Mouse (Mus musculus) thymus, postnatal 4 days (tissue): ENCODE results near the gene Ltb.

ENCODE experiments used
- DNase-seq: peaks from one replicate; pipeline ENCODE4 v3.0.0; 2021

Ltb gene

GRCm38 (mm10) chr17:35165451-35166155 is 28.6 kb upstream of the Ltb start:
- DNase-seq, result no peak

GRCm38 (mm10) chr17:35166352-35167035 is 27.7 kb upstream of the Ltb start:
- DNase-seq, result peak; percentile 80

GRCm38 (mm10) chr17:35167794-35168193 is 26.4 kb upstream of the Ltb start:
- DNase-seq, result no peak

GRCm38 (mm10) chr17:35168541-35169207 is 25.6 kb upstream of the Ltb start:
- no peak for DNase-seq

- no peak for DNase-seq
Measured at GRCm38 (mm10) chr17:35172445-35173234, 21.6 kb upstream of the Ltb start.

- DNase-seq, result no peak
Measured at GRCm38 (mm10) chr17:35173329-35173728, 20.9 kb upstream of the Ltb start.

GRCm38 (mm10) chr17:35174201-35174977 is 19.9 kb upstream of the Ltb start:
- DNase-seq, result no peak

- no peak for DNase-seq
Measured at GRCm38 (mm10) chr17:35175382-35175781, 18.9 kb upstream of the Ltb start.

- DNase-seq, result no peak
Measured at GRCm38 (mm10) chr17:35175968-35176367, 18.3 kb upstream of the Ltb start, which contains the start of gene Aif1. Aif1 (minus strand) TSS chr17:35176068.

- peak; percentile 94 for DNase-seq
Measured at GRCm38 (mm10) chr17:35178528-35178927, 15.7 kb upstream of the Ltb start.

GRCm38 (mm10) chr17:35180093-35180492 is 14.1 kb upstream of the Ltb start:
- no peak for DNase-seq

- DNase-seq, result peak; percentile 96
Measured at GRCm38 (mm10) chr17:35185639-35186611, 8.3 kb upstream of the Ltb start.

- DNase-seq, result peak; percentile 79
Measured at GRCm38 (mm10) chr17:35186681-35187080, 7.6 kb upstream of the Ltb start.

GRCm38 (mm10) chr17:35187345-35187744 is 6.9 kb upstream of the Ltb start:
- no peak for DNase-seq

GRCm38 (mm10) chr17:35187959-35188610 is 6.2 kb upstream of the Ltb start, which contains the start of gene Lst1:
Lst1 (minus strand) TSS chr17:35188439.
- no peak for DNase-seq

- no peak for DNase-seq
Measured at GRCm38 (mm10) chr17:35189186-35189585, 5.1 kb upstream of the Ltb start.

- DNase-seq, result peak; percentile 66
Measured at GRCm38 (mm10) chr17:35190096-35190495, 4.1 kb upstream of the Ltb start.

GRCm38 (mm10) chr17:35191723-35192122 is 2.5 kb upstream of the Ltb start:
- no peak for DNase-seq

- peak; percentile 31 for DNase-seq
Measured at GRCm38 (mm10) chr17:35192924-35193323, 1.3 kb upstream of the Ltb start.
